Mouse (Mus musculus) stomach, postnatal 0 days (tissue): ENCODE results near the gene Pif1.

Experiments
- CTCF ChIP-seq: IDR thresholded peaks from 2 replicates; pipeline ENCODE4 v1.5.1; 2016; ENCODE audit warnings: antibody characterized with exemption, low read depth, mild to moderate bottlenecking, moderate library complexity
- EP300 ChIP-seq: optimal IDR thresholded peaks from 2 replicates; pipeline ENCODE3; 2016; ENCODE audit warnings: antibody characterized with exemption

GRCm38 (mm10) chr9:65580401-65581256 is 6.3 kb upstream of the Pif1 start:
- TF ChIP-seq EP300 (no peak), CTCF (peak; percentile 100)
